Mouse (Mus musculus) B cell, adult 2 months (primary cell): ENCODE data around the gene Six3.

Experiments used
- DNase-seq, 2 experiments: peaks; one replicate each; pipeline ENCODE4 v3.0.0; 2022

The Six3 gene

GRCm38 (mm10) chr17:85612526-85613265 is 712 bp upstream of the Six3 start:
- no peak for DNase-seq

- no peak for DNase-seq
Observed at GRCm38 (mm10) chr17:85614011-85614721, 758 bp downstream of the Six3 start.

- no peak for DNase-seq
Observed at GRCm38 (mm10) chr17:85614722-85615331, 1.4 kb downstream of the Six3 start.

- no peak for DNase-seq
Observed at GRCm38 (mm10) chr17:85615586-85615985, 2.2 kb downstream of the Six3 start.

GRCm38 (mm10) chr17:85616526-85617500 is 3.4 kb downstream of the Six3 start:
- DNase-seq = no peak

GRCm38 (mm10) chr17:85617566-85618358 is 4.4 kb downstream of the Six3 start:
- DNase-seq = no peak

GRCm38 (mm10) chr17:85618359-85619112 is 5.1 kb downstream of the Six3 start:
- DNase-seq = no peak

GRCm38 (mm10) chr17:85619113-85620085 is 6.0 kb downstream of the Six3 start:
- no peak for DNase-seq

GRCm38 (mm10) chr17:85620086-85620481 is 6.7 kb downstream of the Six3 start:
- DNase-seq = no peak

GRCm38 (mm10) chr17:85620680-85621504 is 7.5 kb downstream of the Six3 start:
- no peak for DNase-seq

- no peak for DNase-seq
Observed at GRCm38 (mm10) chr17:85621505-85622310, 8.3 kb downstream of the Six3 start.

GRCm38 (mm10) chr17:85622493-85623157 is 9.2 kb downstream of the Six3 start:
- DNase-seq = no peak

- DNase-seq = no peak
Observed at GRCm38 (mm10) chr17:85623161-85624050, 10.0 kb downstream of the Six3 start.

- no peak for DNase-seq
Observed at GRCm38 (mm10) chr17:85624051-85624420, 10.6 kb downstream of the Six3 start.

GRCm38 (mm10) chr17:85624981-85625940 is 11.9 kb downstream of the Six3 start:
- no peak for DNase-seq
